Mouse (Mus musculus) CH12.LX (cell line): ENCODE results near the gene Cxcr2. TPM values are rescaled to one million over a fixed set of nuclear protein-coding genes. Genes with fewer than 3 reads are reported as not detected.

Experiments used
- DNase-seq: peaks from one replicate; pipeline ENCODE4 v3.0.0-alpha.2; 2013; ENCODE audit errors: extremely low read depth
- H3K27ac ChIP-seq: 2 replicates; pipeline ENCODE4 v1.5.1; 2012; ENCODE audit warnings: low read depth, mild to moderate bottlenecking, control low read depth, moderate library complexity; ENCODE audit not compliant: insufficient read depth
- H3K27me3 ChIP-seq: replicated peaks from 2 replicates; pipeline ENCODE3; 2012; ENCODE audit warnings: inconsistent platforms
- H3K36me3 ChIP-seq, 2 experiments: replicated peaks in 1 of 2; 2 replicates each; pipeline versions ENCODE3 to v1.6.1; 2012; ENCODE audit warnings: inconsistent platforms in 1 of 2, low read length in 1 of 2, mild to moderate bottlenecking in 1 of 2, mixed read lengths in 1 of 2, moderate library complexity in 1 of 2; ENCODE audit not compliant: control insufficient read depth in 1 of 2, insufficient read depth in 1 of 2
- H3K4me1 ChIP-seq, 2 experiments: 2 replicates each; pipeline ENCODE4 v1.6.1; 2012; ENCODE audit warnings: inconsistent platforms in 1 of 2, moderate library complexity in 1 of 2; ENCODE audit not compliant: insufficient read depth in 2 of 2, control insufficient read depth in 1 of 2
- H3K4me2 ChIP-seq: 2 replicates; pipeline ENCODE4 v1.6.1; 2012; ENCODE audit warnings: low read depth, mild to moderate bottlenecking, control low read depth; ENCODE audit not compliant: poor library complexity, insufficient read depth, severe bottlenecking
- H3K4me3 ChIP-seq, 3 experiments: fragments of 150-350 bp in 1 of 3; sonication (generic) in 1 of 3; replicated peaks in 1 of 3; 2 replicates each; pipeline versions ENCODE3 to v1.5.1; 2011 to 2012; ENCODE audit warnings: low read depth in 2 of 3, low read length in 2 of 3, mild to moderate bottlenecking in 2 of 3, moderate library complexity in 2 of 3, control low read depth in 1 of 3, improper control_type of control experiment in 1 of 3, inconsistent platforms in 1 of 3, mixed read lengths in 1 of 3; ENCODE audit not compliant: poor library complexity in 1 of 3
- H3K79me2 ChIP-seq: replicated peaks from 2 replicates; pipeline ENCODE4 v1.6.1; 2012; ENCODE audit warnings: mild to moderate bottlenecking, moderate library complexity; ENCODE audit not compliant: control insufficient read depth, poor library complexity, insufficient read depth, severe bottlenecking; ENCODE audit errors: extremely low read depth
- H3K9ac ChIP-seq: 2 replicates; pipeline ENCODE4 v1.6.1; 2012; ENCODE audit warnings: low read depth, mild to moderate bottlenecking, control low read depth, moderate library complexity; ENCODE audit not compliant: insufficient read depth
- H3K9me3 ChIP-seq: replicated peaks from 2 replicates; pipeline ENCODE3; 2012; ENCODE audit warnings: low read length, inconsistent platforms, mixed read lengths
- BHLHE40 ChIP-seq: IDR thresholded peaks from 2 replicates; pipeline ENCODE4 v1.6.1; 2011; ENCODE audit warnings: mild to moderate bottlenecking, low read depth, low read length, improper control_type of control experiment
- CHD2 ChIP-seq: IDR thresholded peaks from 2 replicates; pipeline ENCODE4 v1.6.1; 2011; ENCODE audit warnings: low read length, improper control_type of control experiment
- E2F4 ChIP-seq: IDR thresholded peaks from 2 replicates; pipeline ENCODE4 v1.6.1; 2011; ENCODE audit warnings: low read depth, low read length, improper control_type of control experiment; ENCODE audit not compliant: insufficient replicate concordance
- ELF1 ChIP-seq: IDR thresholded peaks from 2 replicates; pipeline ENCODE4 v1.6.1; 2014; ENCODE audit warnings: low read depth, mild to moderate bottlenecking, inconsistent platforms, low read length, improper control_type of control experiment
- ETS1 ChIP-seq: conservative IDR thresholded peaks from 2 replicates; pipeline ENCODE4 v1.6.1; 2012; ENCODE audit warnings: low read depth, mild to moderate bottlenecking, inconsistent platforms, low read length, improper control_type of control experiment, moderate library complexity
- IRF4 ChIP-seq: IDR thresholded peaks from 2 replicates; pipeline ENCODE4 v1.6.1; 2014; ENCODE audit warnings: low read depth, mild to moderate bottlenecking, inconsistent platforms, low read length, improper control_type of control experiment
- JUND ChIP-seq: conservative IDR thresholded peaks from 2 replicates; pipeline ENCODE4 v1.6.1; 2011; ENCODE audit warnings: low read depth, low read length, improper control_type of control experiment
- MEF2A ChIP-seq: IDR thresholded peaks from 2 replicates; pipeline ENCODE4 v1.6.1; 2014; ENCODE audit warnings: low read depth, mild to moderate bottlenecking, inconsistent platforms, low read length, improper control_type of control experiment, borderline replicate concordance
- NELFE ChIP-seq: IDR thresholded peaks from 2 replicates; pipeline ENCODE4 v1.6.1; 2011; ENCODE audit warnings: low read depth, low read length, improper control_type of control experiment
- PAX5 ChIP-seq: IDR thresholded peaks from 2 replicates; pipeline ENCODE4 v1.6.1; 2012; ENCODE audit warnings: low read length, inconsistent platforms, mixed read lengths
- POLR2A ChIP-seq: IDR thresholded peaks from 2 replicates; pipeline ENCODE4 v1.6.1; 2011; ENCODE audit warnings: low read depth, mild to moderate bottlenecking, improper control_type of control experiment, low read length
- RCOR1 ChIP-seq: conservative IDR thresholded peaks from 2 replicates; pipeline ENCODE4 v1.6.1; 2012; ENCODE audit warnings: low read depth, mild to moderate bottlenecking, inconsistent platforms, low read length, improper control_type of control experiment
- SIN3A ChIP-seq: IDR thresholded peaks from 2 replicates; pipeline ENCODE4 v1.6.1; 2012; ENCODE audit warnings: low read length, improper control_type of control experiment, inconsistent platforms
- TBP ChIP-seq: conservative IDR thresholded peaks from 2 replicates; pipeline ENCODE4 v1.6.1; 2011; ENCODE audit warnings: low read depth, low read length, improper control_type of control experiment
- USF1 ChIP-seq: IDR thresholded peaks from 2 replicates; pipeline ENCODE4 v1.6.1; 2014; ENCODE audit warnings: low read depth, mild to moderate bottlenecking, inconsistent platforms, low read length, improper control_type of control experiment
- ZC3H11A ChIP-seq: IDR thresholded peaks from 2 replicates; pipeline ENCODE4 v1.6.1; 2012; ENCODE audit warnings: low read depth, mild to moderate bottlenecking, inconsistent platforms, low read length, improper control_type of control experiment
- ZNF384 ChIP-seq: IDR thresholded peaks from 2 replicates; pipeline ENCODE4 v1.6.1; 2012; ENCODE audit warnings: low read depth, low read length, improper control_type of control experiment, inconsistent platforms
- dilution Hi-C: fragments of 300-500 bp; cut with MboI; formaldehyde crosslinking; loops from 2 replicates; pipeline ENCODE4 v1.14.3; 2020; ENCODE audit warnings: low sequenced_read_pairs; ENCODE audit not compliant: extremely low pct_unique_long_range_greater_than_20kb, extremely low pct_ligation_motif_present
- in situ Hi-C: fragments of 300-500 bp; cut with MboI; formaldehyde crosslinking; loops from 3 replicates; pipeline ENCODE4 v1.14.3; 2019; ENCODE audit warnings: low sequenced_read_pairs, low pct_ligation_motif_present, low pct_unique_long_range_greater_than_20kb, mixed read lengths
- polyA plus RNA-seq: library from polyadenylated mRNA; unstranded; fragments of >175 nt; gene quantifications from 2 replicates; pipeline ENCODE4 v1.2.1, GENCODE M21; 2012; ENCODE audit warnings: low read depth; ENCODE audit not compliant: insufficient read length
- total RNA-seq, 2 experiments: library from RNA; depleted of rRNA; stranded (reverse); fragments of 300-350 nt in 1 of 2; fragments of >200 nt in 1 of 2; gene quantifications; 2 replicates each; pipeline ENCODE4 v1.2.3; 2012 to 2014

Cxcr2 gene
- total and polyA plus RNA-seq, 3 experiments = 0.10 to 0.17 TPM; not detected in 1

DNA sequence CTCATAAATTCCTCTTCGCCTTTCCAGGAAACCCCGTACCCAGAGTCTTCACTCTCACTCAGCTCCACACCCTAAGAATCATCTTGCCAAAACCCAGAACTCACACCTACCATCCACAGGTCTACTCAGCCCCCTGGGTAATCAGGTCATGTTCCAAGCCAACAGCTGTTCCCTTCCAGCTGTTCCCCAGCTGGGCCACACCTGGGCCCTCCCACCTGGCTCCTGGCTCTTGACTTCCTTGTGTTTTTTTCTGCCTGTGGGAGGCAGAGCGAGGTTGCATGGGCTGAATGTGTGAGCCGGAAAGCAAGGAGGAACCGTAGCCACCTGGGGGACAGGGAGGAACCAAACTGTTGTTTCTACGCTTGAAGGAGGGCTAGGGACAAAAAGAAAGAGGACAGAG is 47.6 kb upstream of the Cxcr2 start:
- Histone ChIP-seq H3K9ac (no peak overlapping the region), H3K9me3 (no peaks in the 10 kb centered on the region), H3K4me2 (no peak overlapping the region), H3K79me2 (no peaks in the 10 kb centered on the region), H3K27me3 (peaks cover 87% of the 10 kb centered on the region), H3K4me1 (peaks cover 0 to 27% of the 10 kb centered on the region in 2 experiments; a peak in 2 of 4 replicates), H3K36me3 (no peaks in the 10 kb centered on the region), H3K27ac (no peak overlapping the region), H3K4me3 (no peak overlapping the region)
- no peak for DNase-seq
- in situ Hi-C loops (no loop called here), dilution Hi-C loops (no loop called here)
- TF ChIP-seq ELF1 = no peak
- TF ChIP-seq JUND = no peak
- no peak for TF ChIP-seq E2F4
- TF ChIP-seq USF1 = no peak
- TF ChIP-seq BHLHE40 = no peak

DNA sequence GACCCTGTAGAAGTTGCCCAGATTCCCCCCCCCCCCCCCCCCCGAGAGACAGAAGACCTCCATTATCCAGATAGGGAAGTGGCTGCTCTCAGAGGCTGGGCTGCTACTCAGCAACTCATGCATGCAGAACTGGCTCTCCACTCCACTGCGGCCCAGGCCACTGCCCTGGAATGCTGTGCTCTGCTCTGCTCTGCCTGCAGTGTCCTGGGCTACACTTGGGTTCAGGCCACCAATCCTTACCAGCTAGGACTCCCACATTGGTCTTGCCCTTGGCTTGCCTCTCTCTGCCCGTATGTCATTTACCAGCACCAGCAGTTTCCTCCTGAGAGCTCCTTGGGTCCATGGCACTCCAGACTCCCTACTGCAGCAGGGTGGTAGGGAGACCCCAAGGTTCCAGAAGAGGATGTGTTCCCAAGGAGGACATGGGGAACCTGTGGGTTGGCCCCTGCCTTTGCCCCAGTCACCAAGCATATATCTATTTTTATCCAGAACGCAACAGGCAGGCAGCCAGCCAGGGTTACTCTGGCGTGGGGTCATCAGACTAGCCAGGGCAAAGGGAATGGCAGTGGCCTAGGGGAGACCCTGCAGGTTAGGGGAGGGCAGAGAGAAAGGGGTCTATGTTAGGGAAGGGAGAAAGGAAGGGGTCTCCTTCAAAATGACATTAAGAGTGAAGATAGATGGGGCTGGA is 45.7 kb upstream of the Cxcr2 start:
- in situ Hi-C loops (no loop called here), dilution Hi-C loops (no loop called here)
- H3K4me2 ChIP-seq = no peak overlapping the region
- TF ChIP-seq IRF4 (no peak), NELFE (no peak), ETS1 (no peak), E2F4 (no peak), ZNF384 (no peak), POLR2A (no peak), ELF1 (no peak), PAX5 (no peak), ZC3H11A (no peak)
- no peak overlapping the region for H3K4me3 ChIP-seq
- no peak for DNase-seq
- H3K9me3 ChIP-seq = no peaks in the 10 kb centered on the region
- no peaks in the 10 kb centered on the region for H3K79me2 ChIP-seq
- H3K4me1 ChIP-seq = peaks cover 0 to 16% of the 10 kb centered on the region in 2 experiments; a peak in 2 of 4 replicates
- H3K9ac ChIP-seq = no peak overlapping the region
- no peak overlapping the region for H3K27ac ChIP-seq
- H3K27me3 ChIP-seq = peaks cover 81% of the 10 kb centered on the region
- no peaks in the 10 kb centered on the region for H3K36me3 ChIP-seq

DNA sequence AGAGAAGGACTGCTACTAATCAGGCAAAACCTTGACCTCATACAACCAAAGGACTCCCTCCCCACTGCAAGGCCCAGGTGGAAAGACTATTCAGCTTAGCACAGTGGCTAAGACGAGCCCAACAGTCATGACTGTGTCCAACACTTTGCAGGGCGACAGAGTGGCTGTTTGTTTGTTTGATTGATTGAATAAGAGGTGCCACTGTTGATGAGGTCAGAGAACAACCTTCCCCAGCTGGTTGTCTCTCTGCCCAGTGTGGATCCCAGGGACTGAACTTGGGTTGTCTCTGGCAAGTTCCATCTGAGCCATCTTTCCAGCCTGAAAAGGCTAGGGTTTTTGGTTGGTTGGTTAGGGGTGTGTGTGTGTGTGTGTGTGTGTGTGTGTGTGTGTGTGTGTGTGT is 44.1 kb upstream of the Cxcr2 start:
- Histone ChIP-seq H3K4me3 (no peak overlapping the region), H3K4me2 (no peak overlapping the region), H3K9me3 (no peaks in the 10 kb centered on the region), H3K27me3 (peaks cover 78% of the 10 kb centered on the region), H3K27ac (no peak overlapping the region), H3K79me2 (no peaks in the 10 kb centered on the region), H3K4me1 (peaks cover 0 to 16% of the 10 kb centered on the region in 2 experiments; a peak in 2 of 4 replicates), H3K9ac (no peak overlapping the region), H3K36me3 (no peaks in the 10 kb centered on the region)
- dilution Hi-C loops = no loop called here
- TF ChIP-seq CHD2 (no peak), TBP (no peak), MEF2A (no peak), RCOR1 (no peak), SIN3A (no peak)
- DNase-seq = no peak
- in situ Hi-C loops = no loop called here
